Comparison of ENCODE assay signal across 20 mouse cellular contexts in the genomic region with DNA sequence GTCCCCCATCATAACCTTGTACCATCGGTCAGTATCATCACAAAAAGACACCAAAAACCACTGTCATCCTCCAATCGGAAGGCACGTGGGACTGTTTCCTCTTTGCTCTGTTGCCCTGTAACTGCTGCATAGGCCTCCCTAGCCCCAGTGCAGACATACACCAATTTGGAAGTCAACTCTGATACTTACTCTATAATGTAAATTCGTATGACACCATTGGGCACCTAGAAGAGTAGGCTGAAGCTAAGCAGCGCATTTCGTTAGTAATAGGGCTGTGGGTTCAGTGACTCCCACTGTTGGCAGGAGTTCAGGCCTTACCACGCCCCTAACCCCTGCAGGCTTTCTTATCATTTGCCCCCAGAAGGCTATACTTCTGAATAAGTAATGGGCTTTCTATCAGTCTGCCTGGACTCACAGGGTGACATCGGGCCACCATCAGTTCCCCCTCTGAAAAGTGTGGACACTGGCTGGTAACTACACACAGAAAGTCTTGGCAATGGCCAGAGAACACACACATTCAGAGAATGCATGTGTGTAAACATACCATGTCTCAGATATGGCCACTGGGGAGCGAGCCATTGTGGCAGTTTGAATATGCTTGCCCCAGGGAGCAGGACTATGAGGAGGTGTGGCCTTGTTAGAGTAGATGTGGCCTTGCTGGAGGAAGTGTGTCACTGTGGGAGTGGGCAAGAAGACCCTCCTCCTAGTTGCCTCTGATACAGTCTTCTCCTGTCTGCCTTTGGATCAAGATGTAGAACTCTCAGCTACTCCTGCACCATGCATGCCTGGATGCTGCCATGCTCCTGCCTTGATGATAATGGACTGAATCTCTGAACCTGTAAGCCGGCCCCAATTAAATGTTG.
A peak's percentile ranks its signal among the peaks of the same experiment; 100 is the strongest.
DNase-seq lines count a peak whose midpoint lies in the region; ATAC-seq and TF ChIP-seq lines count a peak whose summit lies in the region.
"Had no signal": no experiment of that assay in that cellular context is flagged by ENCODE, and none has a peak within 500 bp of the region (broad histone marks: within the 10 kb centered on the region; RNA-seq: fewer than 3 reads in every experiment).

No protein-coding gene starts in this region.

- ATAC-seq in midbrain, embryonic 11.5 days (ENCODE audit: low FRiP score), result no peak
- no peak for ATAC-seq in midbrain, embryonic 13.5 days
- peak; percentile 80 for ATAC-seq in common myeloid progenitor, adult 5-6 weeks (replicated peaks; ENCODE audit: low read depth, poor library complexity, severe bottlenecking)
- peak; percentile 95 for ATAC-seq in liver, embryonic 14.5 days (ENCODE audit: insufficient read depth)
- ATAC-seq in kidney, embryonic 16.5 days (ENCODE audit: low FRiP score, low TSS enrichment), result no peak
- ATAC-seq: forebrain, embryonic 16.5 days had no signal

- H3K4me2 ChIP-seq in midbrain, embryonic 11.5 days, result no peak overlapping the region
- H3K4me2 ChIP-seq in midbrain, embryonic 13.5 days (replicated peaks), result no peak overlapping the region
- peak overlapping the region; percentile 43 for H3K4me2 ChIP-seq in liver, embryonic 14.5 days (ENCODE audit: low read depth)
- H3K4me2 ChIP-seq in kidney, embryonic 16.5 days (replicated peaks; ENCODE audit: low read depth, low read length), result no peak overlapping the region
- H3K4me2 ChIP-seq: limb, embryonic 13.5 days; neural tube, embryonic 13.5 days had no signal

- no peaks in the 10 kb centered on the region for H3K4me1 ChIP-seq in midbrain, embryonic 11.5 days (ENCODE audit: control insufficient read depth, insufficient read depth, low read length)
- no peaks in the 10 kb centered on the region for H3K4me1 ChIP-seq in midbrain, embryonic 13.5 days (replicated peaks)
- H3K4me1 ChIP-seq in liver, embryonic 14.5 days (replicated peaks; ENCODE audit: control insufficient read depth in 2 of 2, insufficient read depth in 2 of 2, low read length in 1 of 2), result peaks cover 16 to 18% of the 10 kb centered on the region in 2 experiments
- H3K4me1 ChIP-seq in kidney, embryonic 16.5 days (ENCODE audit: insufficient read depth, low read length), result no peaks in the 10 kb centered on the region
- H3K4me1 ChIP-seq: embryonic facial prominence, embryonic 10.5 days; limb, embryonic 13.5 days; midbrain, embryonic 10.5 days; neural tube, embryonic 13.5 days had no signal

- TF ChIP-seq EP300 in liver, embryonic 14.5 days (IDR thresholded peaks at IDR 0.05; ENCODE audit: low read depth), result peak; percentile 65

- peak; percentile 66 for DNase-seq in midbrain, embryonic 11.5 days (ENCODE audit: low spot score, missing footprints)
- DNase-seq in liver, embryonic 14.5 days (ENCODE audit: low read depth in 3 of 3, low spot score in 3 of 3), result peak; percentile 60 to 61 (median 60)
- DNase-seq in thymus, adult 18-20 months, result no peak
- no peak for DNase-seq in cerebellum, postnatal 36 days
- DNase-seq: adrenal gland, postnatal 25 days; cerebellum, postnatal 14 days; heart, adult 18-20 months; kidney, adult 18-20 months; kidney, postnatal 14 days; layer of hippocampus, adult 9-11 months; right cerebral cortex, postnatal 4 days; thymus, postnatal 25 days had no signal

- no peak overlapping the region for H3K4me3 ChIP-seq in midbrain, embryonic 11.5 days (ENCODE audit: low read depth, low read length)
- no peak overlapping the region for H3K4me3 ChIP-seq in midbrain, embryonic 13.5 days (replicated peaks)
- no peak overlapping the region for H3K4me3 ChIP-seq in liver, embryonic 14.5 days (ENCODE audit: insufficient read depth in 1 of 2, low read depth in 2 of 2, low read length in 2 of 2)
- H3K4me3 ChIP-seq in kidney, embryonic 16.5 days (ENCODE audit: low read length), result no peak overlapping the region
- H3K4me3 ChIP-seq: embryonic facial prominence, embryonic 10.5 days; limb, embryonic 13.5 days; midbrain, embryonic 10.5 days; neural tube, embryonic 13.5 days had no signal

- no peak overlapping the region for H3K9ac ChIP-seq in midbrain, embryonic 11.5 days (ENCODE audit: low read length)
- H3K9ac ChIP-seq in midbrain, embryonic 13.5 days (replicated peaks), result no peak overlapping the region
- no peak overlapping the region; the same call in 1 of the 2 replicates for H3K9ac ChIP-seq in liver, embryonic 14.5 days (replicated peaks)
- H3K9ac ChIP-seq in kidney, embryonic 16.5 days (replicated peaks; ENCODE audit: low read length), result no peak overlapping the region
- H3K9ac ChIP-seq: limb, embryonic 13.5 days; neural tube, embryonic 13.5 days had no signal

- H3K36me3 ChIP-seq in midbrain, embryonic 11.5 days (ENCODE audit: control insufficient read depth, insufficient read depth, low read length), result no peaks in the 10 kb centered on the region
- no peaks in the 10 kb centered on the region for H3K36me3 ChIP-seq in midbrain, embryonic 13.5 days
- H3K36me3 ChIP-seq in liver, embryonic 14.5 days (replicated peaks; ENCODE audit: control insufficient read depth, insufficient read depth, low read depth), result no peaks in the 10 kb centered on the region
- H3K36me3 ChIP-seq in kidney, embryonic 16.5 days (ENCODE audit: insufficient read depth, low read length), result no peaks in the 10 kb centered on the region
- H3K36me3 ChIP-seq: embryonic facial prominence, embryonic 10.5 days; limb, embryonic 13.5 days; midbrain, embryonic 10.5 days; neural tube, embryonic 13.5 days had no signal

- H3K27me3 ChIP-seq in midbrain, embryonic 11.5 days (ENCODE audit: control insufficient read depth, insufficient read depth, low read length), result no peaks in the 10 kb centered on the region
- no peaks in the 10 kb centered on the region for H3K27me3 ChIP-seq in midbrain, embryonic 13.5 days
- H3K27me3 ChIP-seq in liver, embryonic 14.5 days (ENCODE audit: control insufficient read depth, insufficient read depth, low read length), result no peaks in the 10 kb centered on the region
- no peaks in the 10 kb centered on the region for H3K27me3 ChIP-seq in kidney, embryonic 16.5 days (ENCODE audit: insufficient read depth, low read length)
- H3K27me3 ChIP-seq: limb, embryonic 13.5 days; neural tube, embryonic 13.5 days had no signal

- 88% methylated on average over 10 of the region's 10 CpGs for WGBS in midbrain, embryonic 11.5 days
- 93% methylated on average over 10 of the region's 10 CpGs for WGBS in midbrain, embryonic 13.5 days
- WGBS in liver, embryonic 14.5 days (ENCODE audit: insufficient replicate concordance), result 27% methylated on average over 10 of the region's 10 CpGs
- WGBS in kidney, embryonic 16.5 days, result 90% methylated on average over 10 of the region's 10 CpGs

- TF ChIP-seq CTCF in liver, embryonic 14.5 days (IDR thresholded peaks at IDR 0.05; ENCODE audit: low read depth), result no peak

- no peaks in the 10 kb centered on the region for H3K9me3 ChIP-seq in midbrain, embryonic 11.5 days (ENCODE audit: control insufficient read depth, low read length)
- H3K9me3 ChIP-seq in midbrain, embryonic 13.5 days, result no peaks in the 10 kb centered on the region
- no peaks in the 10 kb centered on the region for H3K9me3 ChIP-seq in liver, embryonic 14.5 days (ENCODE audit: control insufficient read depth, low read length)
- no peaks in the 10 kb centered on the region for H3K9me3 ChIP-seq in kidney, embryonic 16.5 days (ENCODE audit: low read length)
- H3K9me3 ChIP-seq: embryonic facial prominence, embryonic 10.5 days; limb, embryonic 13.5 days; midbrain, embryonic 10.5 days; neural tube, embryonic 13.5 days had no signal

- no peak overlapping the region for H3K27ac ChIP-seq in midbrain, embryonic 11.5 days (ENCODE audit: low read depth, low read length)
- H3K27ac ChIP-seq in midbrain, embryonic 13.5 days, result no peak overlapping the region
- no peak overlapping the region for H3K27ac ChIP-seq in liver, embryonic 14.5 days
- H3K27ac ChIP-seq in kidney, embryonic 16.5 days (ENCODE audit: low read length), result no peak overlapping the region
- H3K27ac ChIP-seq: embryonic facial prominence, embryonic 10.5 days; limb, embryonic 13.5 days; midbrain, embryonic 10.5 days; neural tube, embryonic 13.5 days had no signal

Comparison
In these comparisons a context has a peak if more than half of its experiments do, and no peak if none do; other contexts are left out.
1. ATAC-seq: peak in common myeloid progenitor, adult 5-6 weeks (single experiment) and liver, embryonic 14.5 days (single experiment); none in midbrain, embryonic 11.5 days (single experiment), midbrain, embryonic 13.5 days (single experiment) and kidney, embryonic 16.5 days (single experiment).
2. DNase-seq: peak in midbrain, embryonic 11.5 days (single experiment) and liver, embryonic 14.5 days (3 of 3); none in thymus, adult 18-20 months (0 of 2) and cerebellum, postnatal 36 days (0 of 2).